Mouse (Mus musculus): ENCODE measurements at regions not wholly inside any gene's neighbourhood (a gene's known extent, or its start where the extent isn't known, plus 50 kb on each side); places are given as distances from the start of the nearest gene placed in this dataset.

DNA sequence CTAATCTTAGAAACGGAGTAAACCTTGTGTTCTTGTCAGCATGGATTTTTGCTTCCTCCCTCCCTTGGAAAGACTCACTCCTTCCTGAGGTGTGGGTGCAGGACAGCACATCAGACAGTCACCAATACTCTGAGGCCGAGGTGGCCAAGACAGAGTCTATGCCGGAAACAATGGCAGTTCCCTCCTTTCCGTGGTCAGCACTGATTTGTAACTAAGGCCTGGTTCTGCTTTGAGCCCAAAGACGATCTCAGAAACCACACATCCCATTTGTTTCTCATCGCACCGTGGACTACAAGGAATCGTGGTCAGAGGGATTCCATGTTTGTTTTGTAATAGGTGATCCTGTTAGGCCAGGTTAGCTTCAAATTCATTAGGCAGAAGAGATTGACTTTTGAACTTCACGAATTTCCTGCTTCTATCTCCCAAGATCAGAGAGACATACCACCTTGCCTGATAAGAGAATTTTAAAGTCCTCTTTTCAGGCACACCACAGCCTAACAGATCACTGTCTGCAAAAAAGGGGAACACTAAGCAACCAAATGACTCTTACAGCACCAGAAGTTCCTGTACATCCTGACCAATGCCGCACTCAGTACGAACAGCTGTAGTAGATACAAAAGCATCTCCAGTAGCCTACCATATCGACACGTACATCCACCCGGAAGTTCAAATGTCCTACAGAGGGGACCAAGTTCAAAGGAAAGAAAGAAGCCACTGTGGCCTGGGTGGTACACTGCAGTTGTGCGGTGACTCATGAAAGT is 253.6 kb downstream of the Gm19410 start:
- Histone ChIP-seq H3K4me3 (ENCODE audit: low read depth, low read length) (no peak overlapping the region), H3K4me1 (replicated peaks; ENCODE audit: control insufficient read depth, insufficient read depth) (no peaks in the 10 kb centered on the region), H3K27ac (replicated peaks) (no peak overlapping the region), H3K27me3 (ENCODE audit: control insufficient read depth, insufficient read depth, low read length) (no peaks in the 10 kb centered on the region), H3K36me3 (ENCODE audit: control insufficient read depth, insufficient read depth, low read length) (no peaks in the 10 kb centered on the region), H3K9me3 (ENCODE audit: control insufficient read depth, low read length) (no peaks in the 10 kb centered on the region), H3K4me2 (replicated peaks; ENCODE audit: low read depth) (no peak overlapping the region), H3K9ac (ENCODE audit: low read length) (no peak overlapping the region)
- ATAC-seq (ENCODE audit: low FRiP score, low TSS enrichment) (no peak), DNase-seq (ENCODE audit: low spot score) (no peak)
- no peak for TF ChIP-seq EP300 (optimal IDR thresholded peaks at IDR 0.05)
- no peak for TF ChIP-seq CTCF (IDR thresholded peaks at IDR 0.05; ENCODE audit: low read depth)
- 84% methylated on average over 15 of the region's 15 CpGs for WGBS

DNA sequence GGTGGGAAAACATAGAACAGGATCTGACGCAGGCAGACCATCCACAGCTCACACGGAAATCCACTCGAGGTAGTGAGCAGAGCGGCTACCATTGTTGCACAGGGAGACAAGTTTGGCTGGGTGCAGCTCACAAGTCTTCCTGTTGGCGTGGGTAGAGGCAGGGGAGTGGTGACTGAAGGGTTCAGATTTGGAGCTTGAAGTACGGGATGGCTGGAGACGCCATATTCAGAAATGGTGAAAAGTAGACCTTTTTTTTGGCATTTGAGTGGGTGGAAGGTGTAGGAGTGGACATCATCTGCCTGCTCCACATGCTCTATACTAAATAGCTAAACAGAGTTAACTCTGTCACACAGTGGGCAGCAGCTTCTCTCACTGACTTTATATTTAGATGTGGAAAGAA is 254.3 kb downstream of the Gm19410 start:
- ATAC-seq (ENCODE audit: low FRiP score, low TSS enrichment) (no peak), DNase-seq (ENCODE audit: low spot score) (no peak)
- no peak overlapping the region for H3K27ac ChIP-seq (replicated peaks)
- no peaks in the 10 kb centered on the region for H3K36me3 ChIP-seq (ENCODE audit: control insufficient read depth, insufficient read depth, low read length)
- H3K4me3 ChIP-seq (ENCODE audit: low read depth, low read length) = no peak overlapping the region
- no peak overlapping the region for H3K4me2 ChIP-seq (replicated peaks; ENCODE audit: low read depth)
- H3K4me1 ChIP-seq (replicated peaks; ENCODE audit: control insufficient read depth, insufficient read depth) = no peaks in the 10 kb centered on the region
- no peaks in the 10 kb centered on the region for H3K9me3 ChIP-seq (ENCODE audit: control insufficient read depth, low read length)
- H3K27me3 ChIP-seq (ENCODE audit: control insufficient read depth, insufficient read depth, low read length) = no peaks in the 10 kb centered on the region
- no peak for TF ChIP-seq EP300 (optimal IDR thresholded peaks at IDR 0.05)
- TF ChIP-seq CTCF (IDR thresholded peaks at IDR 0.05; ENCODE audit: low read depth) = no peak
- H3K9ac ChIP-seq (ENCODE audit: low read length) = no peak overlapping the region
- 89% methylated on average over 7 of the region's 7 CpGs for WGBS

DNA sequence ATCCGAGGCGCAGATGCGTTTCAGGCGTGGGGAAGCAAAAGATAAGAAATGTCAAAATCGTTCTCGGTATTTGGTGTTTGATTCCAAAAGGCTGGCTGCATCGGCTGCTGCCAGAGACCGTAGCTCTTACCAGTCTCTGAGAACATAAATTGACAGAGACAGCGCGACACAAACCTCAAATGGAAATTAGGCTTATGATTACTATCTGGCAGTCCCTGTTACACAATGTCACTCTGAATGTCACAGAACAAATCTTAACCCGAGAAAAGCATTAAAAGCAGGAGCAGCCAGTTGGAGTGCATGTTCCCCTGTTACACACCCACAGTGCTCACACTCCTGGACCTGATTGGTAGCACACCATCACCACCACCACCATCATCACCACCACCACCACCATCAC is 262.0 kb downstream of the Gm19410 start:
- no peak overlapping the region for H3K9ac ChIP-seq (ENCODE audit: low read length)
- DNase-seq (ENCODE audit: low spot score) (no peak), ATAC-seq (ENCODE audit: low FRiP score, low TSS enrichment) (no peak)
- no peaks in the 10 kb centered on the region for H3K4me1 ChIP-seq (replicated peaks; ENCODE audit: control insufficient read depth, insufficient read depth)
- 77% methylated on average over 11 of the region's 11 CpGs for WGBS
- no peaks in the 10 kb centered on the region for H3K27me3 ChIP-seq (ENCODE audit: control insufficient read depth, insufficient read depth, low read length)
- no peaks in the 10 kb centered on the region for H3K9me3 ChIP-seq (ENCODE audit: control insufficient read depth, low read length)
- TF ChIP-seq CTCF (IDR thresholded peaks at IDR 0.05; ENCODE audit: low read depth) (no peak), EP300 (optimal IDR thresholded peaks at IDR 0.05) (no peak)
- H3K27ac ChIP-seq (replicated peaks) = no peak overlapping the region
- H3K4me2 ChIP-seq (replicated peaks; ENCODE audit: low read depth) = no peak overlapping the region
- no peak overlapping the region for H3K4me3 ChIP-seq (ENCODE audit: low read depth, low read length)
- no peaks in the 10 kb centered on the region for H3K36me3 ChIP-seq (ENCODE audit: control insufficient read depth, insufficient read depth, low read length)

DNA sequence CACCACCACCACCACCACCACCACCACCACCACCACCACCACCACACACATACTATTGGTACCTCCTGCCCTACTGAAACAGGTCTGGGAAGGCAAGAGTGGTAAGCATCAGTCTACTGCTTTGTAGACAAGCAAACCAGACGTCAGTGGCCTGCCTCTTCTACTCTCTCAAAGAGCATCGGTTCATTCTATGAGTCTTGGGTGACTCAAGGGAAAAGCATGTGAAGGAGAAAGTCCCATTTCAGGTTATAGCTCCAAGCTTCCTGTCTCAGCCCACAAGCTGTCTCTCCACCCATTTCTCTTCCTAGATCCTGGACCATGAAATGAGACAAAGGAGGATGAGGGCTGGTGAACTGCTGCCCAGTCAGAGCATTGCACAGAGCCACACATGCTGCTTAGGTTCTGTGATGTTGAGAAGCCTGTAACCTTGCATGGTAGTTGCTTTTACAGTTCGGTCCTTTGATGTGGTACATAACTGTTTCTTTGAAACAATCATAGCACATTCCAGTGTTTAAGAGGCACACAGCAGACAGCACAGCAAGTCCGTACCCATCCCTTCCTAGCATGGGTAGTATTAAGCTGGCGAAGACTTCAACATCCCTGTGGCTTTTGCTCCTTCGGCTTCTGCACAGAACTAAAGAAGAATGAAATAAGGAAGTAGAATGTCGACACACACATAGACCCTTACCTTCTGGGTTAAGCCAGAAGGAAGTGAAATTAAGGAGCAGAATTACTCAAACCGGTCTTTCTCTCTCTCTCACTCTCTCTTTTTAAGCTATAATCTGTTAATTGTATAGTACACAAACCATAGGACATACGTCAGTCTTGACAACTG is 262.7 kb downstream of the Gm19410 start:
- no peak overlapping the region for H3K4me3 ChIP-seq (ENCODE audit: low read depth, low read length)
- H3K4me1 ChIP-seq (replicated peaks; ENCODE audit: control insufficient read depth, insufficient read depth) = no peaks in the 10 kb centered on the region
- no peak overlapping the region for H3K9ac ChIP-seq (ENCODE audit: low read length)
- WGBS = 69% methylated on average over 9 of the region's 9 CpGs
- no peak overlapping the region for H3K27ac ChIP-seq (replicated peaks)
- DNase-seq (ENCODE audit: low spot score) = no peak
- no peak for ATAC-seq (ENCODE audit: low FRiP score, low TSS enrichment)
- H3K9me3 ChIP-seq (ENCODE audit: control insufficient read depth, low read length) = no peaks in the 10 kb centered on the region
- no peaks in the 10 kb centered on the region for H3K27me3 ChIP-seq (ENCODE audit: control insufficient read depth, insufficient read depth, low read length)
- TF ChIP-seq CTCF (IDR thresholded peaks at IDR 0.05; ENCODE audit: low read depth) (no peak), EP300 (optimal IDR thresholded peaks at IDR 0.05) (no peak)
- no peak overlapping the region for H3K4me2 ChIP-seq (replicated peaks; ENCODE audit: low read depth)
- H3K36me3 ChIP-seq (ENCODE audit: control insufficient read depth, insufficient read depth, low read length) = no peaks in the 10 kb centered on the region

DNA sequence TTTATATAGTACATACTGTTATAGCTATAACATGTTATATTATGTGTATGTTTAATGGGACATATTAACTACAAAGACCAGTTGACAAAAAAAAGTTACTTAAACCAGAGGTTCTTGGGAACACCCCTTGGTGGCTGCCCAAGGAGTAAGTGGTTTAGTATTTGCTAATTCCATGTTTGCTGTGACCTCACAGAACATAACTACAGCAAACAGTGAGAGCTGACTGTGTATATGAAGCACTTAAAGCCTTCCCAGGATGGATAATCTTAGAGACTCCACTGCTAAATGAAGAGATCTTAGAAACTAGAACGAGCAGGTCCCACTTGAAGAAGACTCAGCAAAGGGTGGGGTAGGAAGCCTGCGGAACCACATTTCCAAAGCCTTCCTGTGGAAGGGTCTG is 263.9 kb downstream of the Gm19410 start:
- no peak overlapping the region for H3K4me3 ChIP-seq (ENCODE audit: low read depth, low read length)
- no peaks in the 10 kb centered on the region for H3K9me3 ChIP-seq (ENCODE audit: control insufficient read depth, low read length)
- no peaks in the 10 kb centered on the region for H3K36me3 ChIP-seq (ENCODE audit: control insufficient read depth, insufficient read depth, low read length)
- H3K4me2 ChIP-seq (replicated peaks; ENCODE audit: low read depth) = no peak overlapping the region
- TF ChIP-seq CTCF (IDR thresholded peaks at IDR 0.05; ENCODE audit: low read depth) = no peak
- no peak for TF ChIP-seq EP300 (optimal IDR thresholded peaks at IDR 0.05)
- no peak overlapping the region for H3K27ac ChIP-seq (replicated peaks)
- DNase-seq (ENCODE audit: low spot score) (no peak), ATAC-seq (ENCODE audit: low FRiP score, low TSS enrichment) (no peak)
- no peak overlapping the region for H3K9ac ChIP-seq (ENCODE audit: low read length)
- 77% methylated on average over 2 of the region's 2 CpGs for WGBS
- H3K27me3 ChIP-seq (ENCODE audit: control insufficient read depth, insufficient read depth, low read length) = no peaks in the 10 kb centered on the region
- H3K4me1 ChIP-seq (replicated peaks; ENCODE audit: control insufficient read depth, insufficient read depth) = no peaks in the 10 kb centered on the region

DNA sequence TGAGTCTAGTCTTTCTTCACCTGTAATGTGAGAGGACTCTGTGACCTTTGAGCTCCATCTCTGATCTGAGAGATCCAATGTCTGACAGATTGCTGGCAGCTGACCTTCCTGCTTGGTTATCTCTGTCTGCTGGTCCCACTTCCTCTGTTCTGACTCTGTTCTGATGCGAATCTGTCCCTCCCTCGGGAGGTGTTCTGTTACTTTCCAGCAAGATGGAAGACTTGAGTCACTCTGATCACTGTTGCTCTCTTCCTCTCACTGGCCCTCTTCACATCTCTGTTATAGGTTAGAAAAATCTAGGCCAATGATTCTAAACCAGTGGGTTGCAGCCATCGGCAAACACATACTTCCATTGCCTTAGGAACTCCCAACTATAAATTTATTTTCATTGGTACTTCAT is 264.6 kb downstream of the Gm19410 start:
- no peak overlapping the region for H3K4me2 ChIP-seq (replicated peaks; ENCODE audit: low read depth)
- ATAC-seq (ENCODE audit: low FRiP score, low TSS enrichment) (no peak), DNase-seq (ENCODE audit: low spot score) (no peak)
- H3K27me3 ChIP-seq (ENCODE audit: control insufficient read depth, insufficient read depth, low read length) = no peaks in the 10 kb centered on the region
- H3K9me3 ChIP-seq (ENCODE audit: control insufficient read depth, low read length) = no peaks in the 10 kb centered on the region
- H3K27ac ChIP-seq (replicated peaks) = no peak overlapping the region
- no peak overlapping the region for H3K9ac ChIP-seq (ENCODE audit: low read length)
- no peak overlapping the region for H3K4me3 ChIP-seq (ENCODE audit: low read depth, low read length)
- H3K36me3 ChIP-seq (ENCODE audit: control insufficient read depth, insufficient read depth, low read length) = no peaks in the 10 kb centered on the region
- WGBS = 75% methylated on average over 3 of the region's 3 CpGs
- H3K4me1 ChIP-seq (replicated peaks; ENCODE audit: control insufficient read depth, insufficient read depth) = no peaks in the 10 kb centered on the region
- no peak for TF ChIP-seq CTCF (IDR thresholded peaks at IDR 0.05; ENCODE audit: low read depth)
- TF ChIP-seq EP300 (optimal IDR thresholded peaks at IDR 0.05) = no peak

Measured in stomach, postnatal 0 days (tissue).